Mouse (Mus musculus): ENCODE data around the gene Fam131b. TPM values are rescaled to one million over a fixed set of nuclear protein-coding genes. Genes with fewer than 3 reads are reported as not detected.

Fam131b gene
- polyA plus RNA-seq, 1 experiment: not detected

GRCm38 (mm10) chr6:42325268-42325609 lies 796 bp upstream of the Fam131b start:
- Histone ChIP-seq H3K27ac (replicated peaks; ENCODE audit: low read depth, low read length) (no peak overlapping the region), H3K4me3 (ENCODE audit: insufficient read depth, low read depth, low read length) (peak overlapping the region; percentile 54), H3K4me1 (ENCODE audit: control insufficient read depth, insufficient read depth, insufficient read length, low read length) (no peaks in the 10 kb centered on the region; the same call in 1 of the 2 replicates)

- Histone ChIP-seq H3K27ac (replicated peaks; ENCODE audit: low read depth, low read length) (no peak overlapping the region), H3K4me3 (ENCODE audit: insufficient read depth, low read depth, low read length) (peak overlapping the region; percentile 54), H3K4me1 (ENCODE audit: control insufficient read depth, insufficient read depth, insufficient read length, low read length) (no peaks in the 10 kb centered on the region; the same call in 1 of the 2 replicates)
These were observed 369 bp downstream of the Fam131b start for GRCm38 (mm10) chr6:42324067-42324481.

GRCm38 (mm10) chr6:42323371-42324066 lies 924 bp downstream of the Fam131b start:
- H3K4me3 ChIP-seq (ENCODE audit: insufficient read depth, low read depth, low read length): peak overlapping the region; percentile 54
- no peak overlapping the region for H3K27ac ChIP-seq (replicated peaks; ENCODE audit: low read depth, low read length)
- H3K4me1 ChIP-seq (ENCODE audit: control insufficient read depth, insufficient read depth, insufficient read length, low read length): no peaks in the 10 kb centered on the region; the same call in 1 of the 2 replicates

- Histone ChIP-seq H3K4me1 (ENCODE audit: control insufficient read depth, insufficient read depth, insufficient read length, low read length) (no peaks in the 10 kb centered on the region), H3K4me3 (ENCODE audit: insufficient read depth, low read depth, low read length) (no peak overlapping the region)
These were observed 6.2 kb downstream of the Fam131b start for GRCm38 (mm10) chr6:42318293-42318692.

GRCm38 (mm10) chr6:42310427-42311053 lies 13.9 kb downstream of the Fam131b start:
- Histone ChIP-seq H3K4me1 (ENCODE audit: control insufficient read depth, insufficient read depth, insufficient read length, low read length) (no peaks in the 10 kb centered on the region), H3K27ac (replicated peaks; ENCODE audit: low read depth, low read length) (no peak overlapping the region), H3K4me3 (ENCODE audit: insufficient read depth, low read depth, low read length) (no peak overlapping the region)

More at GRCm38 (mm10) chr6:42318293-42318692, 6.2 kb downstream of the Fam131b start:
- no peak overlapping the region for H3K27ac ChIP-seq (replicated peaks; ENCODE audit: low read depth, low read length)

- Histone ChIP-seq H3K4me1 (ENCODE audit: control insufficient read depth, insufficient read depth, insufficient read length, low read length) (no peaks in the 10 kb centered on the region), H3K27ac (replicated peaks; ENCODE audit: low read depth, low read length) (no peak overlapping the region), H3K4me3 (ENCODE audit: insufficient read depth, low read depth, low read length) (no peak overlapping the region)
These were observed 14.5 kb downstream of the Fam131b start for GRCm38 (mm10) chr6:42309816-42310378.

DNA sequence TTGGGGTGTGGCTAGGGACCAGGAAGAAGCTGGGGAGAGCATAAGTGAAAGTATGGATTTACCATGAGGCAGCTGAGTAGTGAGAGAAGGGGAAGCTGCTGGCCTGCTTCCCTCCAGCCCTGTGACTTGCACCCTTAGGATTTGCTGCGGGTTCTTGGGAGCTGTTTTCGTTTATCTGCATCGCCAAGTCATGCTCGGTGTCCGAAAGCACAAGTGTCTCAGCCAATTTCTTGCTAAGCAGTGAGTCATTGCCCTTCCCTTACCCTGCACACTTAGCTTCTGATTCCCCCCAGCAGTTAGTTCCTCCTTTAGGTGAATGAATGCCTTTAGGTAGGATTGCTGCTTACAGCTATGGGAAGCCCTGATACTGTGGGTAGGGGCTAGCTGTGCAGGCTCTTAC lies 25.1 kb downstream of the Fam131b start:
- H3K4me3 ChIP-seq (ENCODE audit: insufficient read depth, low read depth, low read length): no peak overlapping the region
- no peak overlapping the region for H3K27ac ChIP-seq (replicated peaks; ENCODE audit: low read depth, low read length)

GRCm38 (mm10) chr6:42295549-42296094 lies 28.8 kb downstream of the Fam131b start:
- Histone ChIP-seq H3K27ac (replicated peaks; ENCODE audit: low read depth, low read length) (no peak overlapping the region), H3K4me3 (ENCODE audit: insufficient read depth, low read depth, low read length) (no peak overlapping the region), H3K4me1 (ENCODE audit: control insufficient read depth, insufficient read depth, insufficient read length, low read length) (no peaks in the 10 kb centered on the region; the same call in 1 of the 2 replicates)

More for the DNA sequence above, 25.1 kb downstream of the Fam131b start:
- no peaks in the 10 kb centered on the region; the same call in 1 of the 2 replicates for H3K4me1 ChIP-seq (ENCODE audit: control insufficient read depth, insufficient read depth, insufficient read length, low read length)

GRCm38 (mm10) chr6:42293327-42293726 lies 31.1 kb downstream of the Fam131b start:
- H3K4me3 ChIP-seq (ENCODE audit: insufficient read depth, low read depth, low read length): no peak overlapping the region
- no peak overlapping the region for H3K27ac ChIP-seq (replicated peaks; ENCODE audit: low read depth, low read length)
- H3K4me1 ChIP-seq (ENCODE audit: control insufficient read depth, insufficient read depth, insufficient read length, low read length): no peaks in the 10 kb centered on the region; the same call in 1 of the 2 replicates

DNA sequence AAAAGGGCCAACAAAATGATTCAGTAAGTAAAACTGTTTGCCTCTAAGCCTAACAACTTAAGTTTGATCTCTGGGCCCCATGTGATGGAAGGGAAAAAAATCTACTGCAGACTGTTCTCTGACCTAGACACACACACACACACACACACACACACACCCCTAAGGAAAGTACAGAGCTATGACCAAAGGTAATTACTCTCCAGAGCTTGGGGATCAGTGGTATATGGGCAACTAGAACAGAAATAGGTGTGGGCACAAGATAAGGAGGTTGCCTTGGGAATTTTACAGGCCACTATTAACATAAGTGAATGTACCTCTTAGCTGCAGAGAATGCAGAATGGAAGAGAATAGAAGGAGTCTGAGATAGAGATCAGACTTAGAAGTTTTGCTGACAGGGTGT lies 36.9 kb downstream of the Fam131b start:
- Histone ChIP-seq H3K4me3 (ENCODE audit: insufficient read depth, low read depth, low read length) (no peak overlapping the region), H3K27ac (replicated peaks; ENCODE audit: low read depth, low read length) (no peak overlapping the region)

DNA sequence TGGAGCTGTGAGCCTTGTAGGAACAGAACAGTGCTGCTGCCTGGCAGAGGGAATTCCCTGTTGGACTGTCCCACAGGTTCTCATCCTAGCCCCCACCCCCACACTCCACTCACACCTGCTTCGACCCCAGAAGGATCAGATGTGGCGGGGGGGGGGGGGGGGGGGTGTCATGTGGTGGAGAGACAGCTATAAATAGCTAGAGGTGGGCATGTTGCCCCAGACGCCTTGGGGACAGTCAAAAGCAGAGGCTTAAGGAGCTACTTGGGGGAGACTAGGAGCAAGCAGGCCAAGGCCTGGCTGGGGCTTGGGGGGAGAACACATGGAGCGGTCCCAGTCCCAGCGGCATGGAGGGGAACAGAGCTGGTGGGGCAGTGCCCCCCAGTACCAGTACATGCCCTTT lies 38.0 kb downstream of the Fam131b start, which contains the start of gene Clcn1:
Clcn1 (plus strand) TSS at position 238 of the 400 bp plus-strand sequence.
- Histone ChIP-seq H3K27ac (replicated peaks; ENCODE audit: low read depth, low read length) (no peak within 1 kb of the TSS), H3K4me3 (ENCODE audit: insufficient read depth, low read depth, low read length) (no peak within 1 kb of the TSS), H3K4me1 (ENCODE audit: control insufficient read depth, insufficient read depth, insufficient read length, low read length) (no peaks in the 10 kb centered on the region)

More for the DNA sequence above, 36.9 kb downstream of the Fam131b start:
- no peaks in the 10 kb centered on the region for H3K4me1 ChIP-seq (ENCODE audit: control insufficient read depth, insufficient read depth, insufficient read length, low read length)

DNA sequence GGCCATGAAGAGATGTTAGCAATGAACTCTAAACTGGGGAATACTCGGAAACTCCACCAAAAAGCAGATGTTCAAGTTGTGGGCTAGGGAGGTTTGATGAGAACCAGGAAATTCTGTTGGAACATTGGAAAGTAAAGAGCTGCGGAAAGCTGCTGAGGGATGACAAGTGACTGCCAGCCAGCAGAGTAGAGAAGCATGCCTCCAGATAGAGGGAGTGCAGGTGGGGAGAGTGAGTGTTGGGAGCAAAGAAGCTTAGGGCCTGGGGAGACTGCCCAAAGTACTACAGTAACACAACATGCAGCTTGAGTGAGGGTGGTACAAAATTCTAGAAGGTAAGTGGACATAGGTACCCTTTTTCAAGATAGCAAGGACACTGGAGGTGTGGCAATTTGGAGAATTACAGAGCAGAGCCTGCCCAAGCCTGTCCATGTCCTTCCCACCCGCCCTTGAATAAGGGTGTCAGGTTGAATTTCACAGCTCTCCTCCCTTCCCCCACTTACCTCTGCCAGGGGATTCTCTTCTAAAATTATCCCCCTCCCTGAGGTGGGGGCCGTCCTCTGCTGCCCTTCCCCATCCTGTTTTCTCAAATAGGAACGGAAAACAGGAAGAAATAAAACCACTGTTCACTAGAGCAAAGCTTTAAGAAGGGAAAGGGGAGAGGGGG lies 41.4 kb downstream of the Fam131b start:
- Histone ChIP-seq H3K4me1 (ENCODE audit: control insufficient read depth, insufficient read depth, insufficient read length, low read length) (no peaks in the 10 kb centered on the region), H3K4me3 (ENCODE audit: insufficient read depth, low read depth, low read length) (no peak overlapping the region), H3K27ac (replicated peaks; ENCODE audit: low read depth, low read length) (no peak overlapping the region)

GRCm38 (mm10) chr6:42276151-42276550 lies 48.3 kb downstream of the Fam131b start:
- H3K27ac ChIP-seq (replicated peaks; ENCODE audit: low read depth, low read length): no peak overlapping the region
- no peak overlapping the region for H3K4me3 ChIP-seq (ENCODE audit: insufficient read depth, low read depth, low read length)
- H3K4me1 ChIP-seq (ENCODE audit: control insufficient read depth, insufficient read depth, insufficient read length, low read length): no peaks in the 10 kb centered on the region

DNA sequence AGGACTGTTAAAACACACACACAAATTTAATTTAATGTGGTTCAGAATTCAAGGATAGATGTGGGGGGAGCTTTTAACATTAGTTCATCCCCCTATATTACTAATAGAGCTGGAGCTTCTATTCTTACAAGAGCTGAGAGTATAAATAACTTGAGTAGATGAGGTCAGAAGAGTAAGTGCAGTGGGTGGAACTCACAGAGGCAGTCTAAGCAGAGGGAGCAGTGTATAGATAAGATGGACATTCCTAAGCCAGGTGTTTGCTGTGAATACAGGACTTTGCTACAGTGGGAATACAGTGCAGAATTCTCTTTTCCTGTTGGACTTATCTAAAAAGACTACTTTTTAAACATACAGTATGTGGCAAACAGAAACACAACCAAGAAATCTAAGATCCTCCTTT lies 53.6 kb downstream of the Fam131b start:
- Histone ChIP-seq H3K4me3 (ENCODE audit: insufficient read depth, low read depth, low read length) (no peak overlapping the region), H3K27ac (replicated peaks; ENCODE audit: low read depth, low read length) (no peak overlapping the region), H3K4me1 (ENCODE audit: control insufficient read depth, insufficient read depth, insufficient read length, low read length) (peaks cover 2% of the 10 kb centered on the region; the same call in 1 of the 2 replicates)

Data from brown adipose tissue, adult 24 weeks (tissue).